Mouse (Mus musculus) stomach, embryonic 16.5 days (tissue): ENCODE results near the gene Pou2f3. TPM values are rescaled to one million over a fixed set of nuclear protein-coding genes. Genes with fewer than 3 reads are reported as not detected.
A peak's percentile ranks its signal among the peaks of the same experiment; 100 is the strongest.

Source experiments
- ATAC-seq: fragments of 200-750 bp; cut with Nextera tagmentation; 2 replicates; pipeline ENCODE4 v1.8.0; 2017; ENCODE audit warnings: moderate number of reproducible peaks, moderate TSS enrichment; ENCODE audit not compliant: insufficient read depth, low FRiP score
- H3K27ac ChIP-seq: fragments of 300-500 bp; sonication (generic); 2 replicates; pipeline ENCODE4 v1.5.1; 2014; ENCODE audit warnings: low read length
- H3K27me3 ChIP-seq: fragments of 300-500 bp; sonication (generic); 2 replicates; pipeline ENCODE4 v1.6.1; 2014; ENCODE audit warnings: low read length, control low read depth, mixed read lengths; ENCODE audit not compliant: control insufficient read depth, insufficient read depth
- H3K36me3 ChIP-seq: fragments of 300-500 bp; sonication (generic); 2 replicates; pipeline ENCODE4 v1.6.1; 2014; ENCODE audit warnings: low read length; ENCODE audit not compliant: control insufficient read depth, insufficient read depth
- H3K4me1 ChIP-seq: fragments of 300-500 bp; sonication (generic); 2 replicates; pipeline ENCODE4 v1.6.1; 2014; ENCODE audit warnings: low read length, control low read depth, mixed read lengths; ENCODE audit not compliant: control insufficient read depth, insufficient read depth
- H3K4me2 ChIP-seq: fragments of 300-500 bp; sonication (generic); 2 replicates; pipeline ENCODE4 v1.6.1; 2014; ENCODE audit warnings: low read depth, low read length, mixed read lengths
- H3K4me3 ChIP-seq: fragments of 300-500 bp; sonication (generic); replicated peaks from 2 replicates; pipeline ENCODE4 v1.5.1; 2014; ENCODE audit warnings: mild to moderate bottlenecking, low read length
- H3K9ac ChIP-seq: fragments of 300-500 bp; sonication (generic); 2 replicates; pipeline ENCODE4 v1.6.1; 2014; ENCODE audit warnings: low read length
- H3K9me3 ChIP-seq: fragments of 300-500 bp; sonication (generic); replicated peaks from 2 replicates; pipeline ENCODE4 v1.6.1; 2016; ENCODE audit warnings: low read length, control low read depth; ENCODE audit not compliant: control insufficient read depth
- WGBS: fragments of 180-500 bp; shearing (Covaris S2); extraction: QIAGEN DNeasy Blood & Tissue Kit; methylation state at CpG from one replicate; pipeline ENCODE4 v1.1.7; 2014; 5-methylcytosine and 5-hydroxymethylcytosine counted together
- polyA plus RNA-seq: library from polyadenylated mRNA; unstranded; fragments of >200 nt; fragmentation: Nextera tagmentation; extraction: Ambion mirVana; gene quantifications from 2 replicates; pipeline ENCODE4 v1.2.1, GENCODE M21; 2015

Gene Pou2f3
- polyA plus RNA-seq, 1 experiment from 2014 or later: 0.98 TPM

- Histone ChIP-seq H3K9ac (no peak overlapping the region), H3K27ac (no peak overlapping the region), H3K36me3 (no peaks in the 10 kb centered on the region), H3K4me3 (no peak overlapping the region), H3K4me2 (no peak overlapping the region), H3K4me1 (peaks cover 14% of the 10 kb centered on the region; the same call in 1 of the 2 replicates), H3K27me3 (no peaks in the 10 kb centered on the region), H3K9me3 (no peaks in the 10 kb centered on the region)
- WGBS: 64% methylated on average over 7 of the region's 7 CpGs
- ATAC-seq: no peak
Observed at GRCm38 (mm10) chr9:43076163-43076562, 134.0 kb downstream of the Pou2f3 start.

- WGBS: 89% methylated on average over 1 of the region's 1 CpGs
- no peak overlapping the region for H3K4me2 ChIP-seq
- peak; percentile 13; the same call in 1 of the 2 replicates for ATAC-seq
- no peaks in the 10 kb centered on the region for H3K9me3 ChIP-seq
- H3K36me3 ChIP-seq: no peaks in the 10 kb centered on the region
- no peak overlapping the region for H3K4me3 ChIP-seq
- H3K27me3 ChIP-seq: no peaks in the 10 kb centered on the region
- no peak overlapping the region for H3K9ac ChIP-seq
- peaks cover 19% of the 10 kb centered on the region for H3K4me1 ChIP-seq
- H3K27ac ChIP-seq: peak overlapping the region; percentile 10; the same call in 1 of the 2 replicates
Observed at GRCm38 (mm10) chr9:43074611-43075010, 135.6 kb downstream of the Pou2f3 start.

Other genes with a start within 250 kb of the Pou2f3 start
- 10.6 and 11.2 TPM in 2 replicates for gene Arhgef12, start 103.1 kb downstream of the Pou2f3 start, polyA plus RNA-seq
- gene Tmem136, start 93.8 kb downstream of the Pou2f3 start, polyA plus RNA-seq: 4.0 and 4.5 TPM in 2 replicates
- 31.4 and 36.2 TPM in 2 replicates for gene Oaf, start 29.5 kb upstream of the Pou2f3 start, polyA plus RNA-seq
- 54.1 and 69.6 TPM in 2 replicates for gene Trim29, start 100.5 kb upstream of the Pou2f3 start, polyA plus RNA-seq